Mouse (Mus musculus) small intestine, adult 2 months (tissue): Measurements from ENCODE around the gene Col5a3.

ENCODE experiments used
- CTCF ChIP-seq: fragments of 200-500 bp; IDR thresholded peaks from 2 replicates; pipeline ENCODE4 v1.5.1; 2012; ENCODE audit warnings: low read depth, mild to moderate bottlenecking, control low read depth, inconsistent platforms, low read length, moderate library complexity, mixed read lengths; ENCODE audit not compliant: insufficient replicate concordance, insufficient read length; ENCODE audit errors: extremely low read depth
- POLR2A ChIP-seq: fragments of 200-500 bp; IDR thresholded peaks from 2 replicates; pipeline ENCODE4 v1.6.1; 2012; ENCODE audit warnings: low read depth, mild to moderate bottlenecking, control low read depth, inconsistent platforms, low read length, moderate library complexity

DNA sequence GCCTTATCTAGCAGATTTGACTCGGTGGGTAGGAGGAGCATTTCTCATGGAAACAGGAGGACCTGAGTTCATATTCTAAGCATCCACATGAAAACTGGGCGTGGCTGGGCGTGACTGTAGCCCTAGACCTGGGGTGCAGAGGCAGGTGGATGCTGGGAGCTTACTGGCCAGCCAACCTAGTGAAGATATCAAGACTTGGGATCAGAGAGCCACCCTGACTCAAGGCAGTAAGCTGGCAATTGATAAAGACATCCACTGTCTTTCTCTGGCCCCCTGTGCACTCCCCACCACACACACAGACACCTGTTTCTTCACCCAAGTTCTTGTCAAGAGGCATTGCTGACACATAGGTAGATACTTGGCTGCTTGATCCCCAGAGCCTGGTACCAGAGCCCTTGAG, 66.3 kb downstream of the Col5a3 start:
- TF ChIP-seq CTCF (no peak), POLR2A (no peak)
